Mouse (Mus musculus) erythroid progenitor cell, adult 5-6 weeks (primary cell): ENCODE results near the gene Adcy6. TPM values are rescaled to one million over a fixed set of nuclear protein-coding genes. Genes with fewer than 3 reads are reported as not detected.

ENCODE experiments used
- ATAC-seq: replicated peaks from 2 replicates; pipeline ENCODE4 v1.8.0; 2016; ENCODE audit warnings: moderate number of reproducible peaks, mild to moderate bottlenecking, moderate TSS enrichment, inconsistent platforms; ENCODE audit not compliant: poor library complexity, low FRiP score, severe bottlenecking
- total RNA-seq, 2 experiments: library from RNA; stranded (forward) in 1 of 2; stranded (reverse) in 1 of 2; fragments of 150-400 nt in 1 of 2; fragments of 186-747, 209-891 nt in 1 of 2; gene quantifications; 2 replicates each; pipeline versions ENCODE4 v1.2.3 to v1.2.4; 2015 to 2017; ENCODE audit warnings: low replicate concordance in 2 of 2

Gene Adcy6
- total RNA-seq, 2 experiments from 2014 or later, result 81.3 to 133 TPM

DNA sequence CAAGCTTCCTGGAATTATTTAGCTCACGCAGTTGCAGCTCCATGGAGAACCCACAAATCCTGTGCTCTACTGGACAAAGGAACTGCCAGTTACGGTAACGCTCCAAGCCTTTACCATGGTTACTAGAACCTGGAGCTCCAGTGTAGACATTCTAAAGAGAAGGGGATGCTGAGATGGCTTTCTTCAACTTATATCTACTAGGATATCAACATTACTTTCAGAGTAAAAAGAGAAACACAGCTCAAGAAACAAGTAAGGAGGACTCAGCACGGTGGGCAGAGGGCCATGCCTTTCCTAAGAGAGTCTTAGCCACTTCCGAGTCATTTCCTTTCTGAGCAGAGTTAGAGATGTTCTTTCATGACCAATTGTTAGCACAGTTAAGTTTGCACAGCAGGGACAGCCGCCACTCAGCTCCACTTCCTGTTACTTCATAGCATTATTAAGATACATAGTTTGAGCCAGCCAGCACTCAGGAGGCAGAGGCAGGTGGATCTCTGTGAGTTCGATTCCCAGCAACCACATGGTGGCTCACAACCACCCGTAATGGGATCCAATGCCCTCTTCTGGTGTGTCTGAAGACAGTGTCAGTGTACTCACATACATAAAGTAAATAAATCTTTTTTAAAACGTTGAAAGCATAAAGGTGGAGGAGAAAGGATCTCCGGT is 38.9 kb downstream of the Adcy6 start, which contains the start of the genes Ccnt1 and 4930415O20Rik:
Gene Ccnt1 (minus strand): TSS at position 51 of the 666 bp plus-strand sequence.
Gene 4930415O20Rik (plus strand): TSS at position 132 of the 666 bp plus-strand sequence.
- no peak for ATAC-seq

GRCm38 (mm10) chr15:98569795-98570365 is 40.0 kb downstream of the Adcy6 start:
- no peak for ATAC-seq

- ATAC-seq, result no peak
These were observed 40.7 kb downstream of the Adcy6 start for GRCm38 (mm10) chr15:98569216-98569615.

DNA sequence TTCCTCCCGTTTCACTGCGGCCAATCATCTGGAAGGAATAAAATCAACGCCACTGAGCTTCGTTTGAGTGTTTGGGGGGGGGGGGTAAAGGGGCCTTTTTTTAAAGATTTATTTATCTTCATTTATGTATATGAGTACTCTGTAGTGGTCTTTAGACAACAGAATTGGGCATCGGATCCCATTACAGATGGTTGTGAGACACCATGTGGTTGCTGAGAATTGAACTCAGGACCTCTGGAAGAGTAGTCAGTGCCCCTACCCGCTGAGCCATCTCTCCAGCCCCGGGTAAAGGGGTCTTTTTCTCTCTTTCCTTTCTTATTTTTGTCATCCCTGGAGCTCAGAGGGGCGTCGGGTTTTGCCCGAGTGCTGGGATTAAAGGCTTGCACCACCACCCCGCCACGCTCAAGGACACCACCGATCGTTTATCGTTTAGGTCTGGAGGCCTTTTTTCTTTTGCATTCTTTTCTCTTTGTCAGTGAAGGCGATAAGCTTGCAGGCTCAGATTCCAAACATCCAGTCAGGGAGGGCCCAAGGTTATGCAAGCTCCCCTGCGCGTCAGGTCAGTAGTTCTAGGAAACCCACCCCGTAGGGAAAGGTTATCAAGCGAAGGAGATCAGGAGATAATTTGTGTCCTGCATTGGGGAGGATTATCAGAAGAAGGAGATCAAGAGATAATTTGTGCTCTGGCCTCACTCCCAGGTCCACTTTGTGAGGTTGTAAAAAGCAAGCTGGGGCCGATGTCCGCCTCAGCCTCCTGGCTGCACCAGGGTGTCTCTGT is 41.4 kb downstream of the Adcy6 start:
- ATAC-seq, result no peak

DNA sequence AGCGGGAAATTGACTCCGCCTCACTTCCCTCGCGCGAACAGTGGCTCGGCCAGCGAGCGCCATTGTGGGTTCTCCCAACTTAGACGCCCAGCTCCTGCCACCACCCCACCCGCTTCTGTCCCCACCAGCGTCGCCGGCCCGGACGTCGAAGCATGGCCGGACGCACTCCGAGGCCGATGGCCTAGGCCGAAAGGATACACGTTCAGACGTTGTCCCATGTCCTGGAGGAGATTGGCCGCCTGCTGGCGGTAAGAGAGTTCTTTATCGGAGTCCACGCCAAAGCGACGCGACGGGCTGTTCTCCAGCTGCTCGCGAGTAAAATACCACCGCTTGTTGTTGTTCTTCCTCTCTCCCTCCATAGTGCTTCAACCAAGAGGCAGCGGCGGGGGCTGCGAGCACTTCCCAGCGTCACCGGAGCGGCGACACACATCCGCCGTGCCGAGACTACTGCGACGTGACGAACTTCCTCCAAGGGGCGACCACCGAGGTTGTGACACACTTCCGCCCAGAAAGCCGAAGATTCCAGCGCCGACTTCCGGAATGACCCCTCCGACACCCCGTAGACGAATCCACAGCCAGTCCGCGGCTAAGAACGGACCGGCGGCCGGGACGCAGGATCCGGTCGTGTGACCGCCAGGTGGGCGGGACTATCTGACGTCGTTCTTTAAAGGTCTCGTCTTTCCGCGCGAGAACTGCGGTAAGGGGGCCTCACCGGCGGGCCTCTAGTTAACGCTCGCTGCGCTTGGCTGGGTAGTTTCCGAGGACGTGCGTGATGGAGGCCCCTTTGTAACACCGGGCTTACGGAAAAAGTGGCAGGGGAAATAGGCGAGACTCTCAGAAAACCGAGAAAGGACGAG is 42.4 kb downstream of the Adcy6 start:
- ATAC-seq, result peak; percentile 93

DNA sequence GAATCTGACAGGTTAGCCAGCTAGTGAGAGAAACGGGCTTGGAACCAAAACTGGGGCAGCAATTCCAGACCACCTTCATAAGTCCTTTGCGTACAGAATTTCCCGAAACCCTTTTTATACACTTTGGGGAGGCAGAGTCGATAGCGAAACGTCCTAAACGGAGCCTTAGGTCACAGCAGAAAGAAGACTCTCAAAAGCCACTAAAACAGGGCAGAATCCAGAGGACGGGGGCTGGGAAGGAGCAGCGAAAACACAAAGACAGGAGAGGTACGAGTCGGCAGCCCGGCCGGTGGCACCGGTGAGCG is 43.0 kb downstream of the Adcy6 start:
- no peak for ATAC-seq

- no peak for ATAC-seq
These were observed 52.7 kb downstream of the Adcy6 start for GRCm38 (mm10) chr15:98557186-98557585.

DNA sequence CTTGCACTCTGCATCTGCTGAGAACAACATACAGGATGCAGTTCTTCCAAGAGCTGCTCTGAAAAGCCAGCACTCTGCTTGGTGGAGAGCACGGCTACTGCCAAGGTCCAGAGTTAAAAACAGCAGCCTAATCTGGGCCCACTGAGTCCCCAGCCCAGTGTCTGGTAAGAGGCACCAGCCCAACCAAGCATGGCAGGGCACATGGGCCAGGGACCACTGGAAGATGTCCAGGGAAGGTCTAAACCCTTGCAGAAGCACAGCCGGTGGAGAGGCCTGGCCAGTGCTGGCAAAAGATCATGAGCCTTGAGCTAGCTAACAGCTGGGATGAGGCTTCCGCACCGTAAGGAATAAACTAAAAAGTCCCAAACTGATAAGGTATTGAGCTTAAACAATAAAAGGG is 54.0 kb downstream of the Adcy6 start:
- no peak for ATAC-seq

DNA sequence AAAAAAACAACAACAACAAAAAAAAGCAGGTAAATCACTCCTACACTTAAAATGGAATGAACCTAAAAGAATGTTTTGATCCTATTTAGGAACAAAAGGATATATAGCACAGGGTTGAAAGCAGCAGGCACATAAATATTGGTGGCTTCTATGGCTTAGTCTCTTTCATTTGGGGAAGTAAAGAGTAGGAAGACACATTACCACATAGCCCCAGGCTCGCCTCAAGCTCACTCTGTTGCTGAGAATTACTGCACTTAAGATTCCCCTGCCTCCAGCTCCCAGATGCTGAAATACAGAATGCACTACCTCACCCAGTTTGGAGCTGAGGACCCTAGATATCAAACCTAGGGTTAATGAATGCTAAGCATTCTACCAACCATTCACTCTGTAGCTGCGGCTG is 57.1 kb downstream of the Adcy6 start:
- no peak for ATAC-seq

DNA sequence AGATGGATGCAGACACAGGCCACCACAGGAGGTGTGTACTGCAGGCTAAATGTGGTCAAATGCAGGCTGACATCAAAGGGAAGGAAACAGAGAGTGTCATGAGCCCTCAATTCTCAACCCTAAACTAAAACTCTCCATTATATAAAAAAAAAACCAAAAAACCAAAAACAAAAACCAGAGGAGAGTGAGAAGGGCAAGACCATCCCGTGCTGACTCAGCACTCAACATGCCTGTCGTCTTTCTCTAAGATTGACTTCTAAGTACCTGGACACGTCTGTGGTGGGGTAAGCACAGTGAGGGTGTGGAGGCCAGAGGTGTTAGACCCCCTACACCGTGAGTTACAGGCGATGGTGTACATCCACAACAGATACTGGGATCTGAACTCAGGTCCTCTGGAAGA is 63.0 kb downstream of the Adcy6 start:
- ATAC-seq, result no peak

- ATAC-seq, result no peak
These were observed 64.7 kb downstream of the Adcy6 start for GRCm38 (mm10) chr15:98545151-98545550.

DNA sequence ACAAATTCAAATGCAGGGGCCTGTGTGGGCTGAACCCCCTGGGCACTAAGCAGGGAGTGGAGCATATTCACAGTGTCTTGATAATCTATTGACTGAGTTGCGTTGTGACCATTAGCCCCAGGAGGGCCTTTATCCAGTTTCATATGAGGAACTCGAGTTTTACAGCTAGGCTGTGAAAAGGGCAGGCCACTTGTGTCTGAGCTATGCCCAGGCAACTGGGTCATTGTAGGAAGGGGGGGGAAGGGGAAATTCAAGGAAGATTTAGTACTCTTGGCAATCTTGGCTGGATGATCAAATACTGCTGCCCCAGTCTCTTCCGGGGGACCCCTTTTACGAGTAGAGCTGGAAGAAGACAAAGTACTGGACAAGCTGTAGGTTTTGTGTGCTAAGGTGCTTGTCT is 66.5 kb downstream of the Adcy6 start:
- ATAC-seq, result no peak

- no peak for ATAC-seq
These were observed 68.8 kb downstream of the Adcy6 start for GRCm38 (mm10) chr15:98541064-98541463.

Other genes with a start within 250 kb of the Adcy6 start
- not detected in 2 replicates for gene Olfr283, start 229.1 kb downstream of the Adcy6 start, total RNA-seq (2015; ENCODE audit: low replicate concordance)
- gene Olfr283, start 229.1 kb downstream of the Adcy6 start, total RNA-seq (2017; ENCODE audit: low replicate concordance), result not detected in 2 replicates
- gene Olfr282, start 178.9 kb downstream of the Adcy6 start, total RNA-seq (2015; ENCODE audit: low replicate concordance), result not detected in 2 replicates
- gene Olfr282, start 178.9 kb downstream of the Adcy6 start, total RNA-seq (2017; ENCODE audit: low replicate concordance), result not detected in 2 replicates
- not detected in 2 replicates for gene Olfr281, start 157.5 kb downstream of the Adcy6 start, total RNA-seq (2015; ENCODE audit: low replicate concordance)
- gene Olfr281, start 157.5 kb downstream of the Adcy6 start, total RNA-seq (2017; ENCODE audit: low replicate concordance), result not detected in 2 replicates
- gene OR5BS1P, start 140.2 kb downstream of the Adcy6 start, total RNA-seq (2015; ENCODE audit: low replicate concordance), result not detected in 2 replicates
- gene OR5BS1P, start 140.2 kb downstream of the Adcy6 start, total RNA-seq (2017; ENCODE audit: low replicate concordance), result not detected in 2 replicates
- gene Lalba, start 127.4 kb downstream of the Adcy6 start, total RNA-seq (2015; ENCODE audit: low replicate concordance), result not detected in 2 replicates
- gene Lalba, start 127.4 kb downstream of the Adcy6 start, total RNA-seq (2017; ENCODE audit: low replicate concordance), result not detected in 2 replicates
- gene Olfr279, start 117.7 kb downstream of the Adcy6 start, total RNA-seq (2015; ENCODE audit: low replicate concordance), result not detected in 2 replicates
- not detected in 2 replicates for gene Olfr279, start 117.7 kb downstream of the Adcy6 start, total RNA-seq (2017; ENCODE audit: low replicate concordance)
- 15.5 and 19.7 TPM in 2 replicates for gene Kansl2, start 75.8 kb downstream of the Adcy6 start, total RNA-seq (2015; ENCODE audit: low replicate concordance)
- 11.5 and 18.0 TPM in 2 replicates for gene Kansl2, start 75.8 kb downstream of the Adcy6 start, total RNA-seq (2017; ENCODE audit: low replicate concordance)
- 80.0 and 121 TPM in 2 replicates for gene Ccnt1, start 39.2 kb downstream of the Adcy6 start, total RNA-seq (2015; ENCODE audit: low replicate concordance)
- 72.0 and 75.4 TPM in 2 replicates for gene Ccnt1, start 39.2 kb downstream of the Adcy6 start, total RNA-seq (2017; ENCODE audit: low replicate concordance)
- not detected in 2 replicates for gene 4930415O20Rik, start 39.1 kb downstream of the Adcy6 start, total RNA-seq (2015; ENCODE audit: low replicate concordance)
- gene 4930415O20Rik, start 39.1 kb downstream of the Adcy6 start, total RNA-seq (2017; ENCODE audit: low replicate concordance), result not detected in 2 replicates
- gene Cacnb3, start 20.8 kb upstream of the Adcy6 start, total RNA-seq (2015; ENCODE audit: low replicate concordance), result not detected in 2 replicates
- gene Cacnb3, start 20.8 kb upstream of the Adcy6 start, total RNA-seq (2017; ENCODE audit: low replicate concordance), result 0.77 TPM in 1 of 2 replicates, not detected in the other
- 24.5 and 26.0 TPM in 2 replicates for gene Ddx23, start 52.8 kb upstream of the Adcy6 start, total RNA-seq (2015; ENCODE audit: low replicate concordance)
- gene Ddx23, start 52.8 kb upstream of the Adcy6 start, total RNA-seq (2017; ENCODE audit: low replicate concordance), result 49.9 and 91.9 TPM in 2 replicates
- gene Rnd1, start 67.4 kb upstream of the Adcy6 start, total RNA-seq (2015; ENCODE audit: low replicate concordance), result 0.36 TPM in 1 of 2 replicates, not detected in the other
- gene Rnd1, start 67.4 kb upstream of the Adcy6 start, total RNA-seq (2017; ENCODE audit: low replicate concordance), result not detected in 2 replicates
- gene Ccdc65, start 98.1 kb upstream of the Adcy6 start, total RNA-seq (2015; ENCODE audit: low replicate concordance), result not detected in 2 replicates
- gene Ccdc65, start 98.1 kb upstream of the Adcy6 start, total RNA-seq (2017; ENCODE audit: low replicate concordance), result not detected in 2 replicates
- gene Fkbp11, start 118.1 kb upstream of the Adcy6 start, total RNA-seq (2015; ENCODE audit: low replicate concordance), result 2.5 TPM in 1 of 2 replicates, not detected in the other
- gene Fkbp11, start 118.1 kb upstream of the Adcy6 start, total RNA-seq (2017; ENCODE audit: low replicate concordance), result 1.4 TPM in 1 of 2 replicates, not detected in the other
- 5.4 and 7.6 TPM in 2 replicates for gene Arf3, start 153.1 kb upstream of the Adcy6 start, total RNA-seq (2015; ENCODE audit: low replicate concordance)
- gene Arf3, start 153.1 kb upstream of the Adcy6 start, total RNA-seq (2017; ENCODE audit: low replicate concordance), result 4.6 and 4.8 TPM in 2 replicates
- 0.36 TPM in 1 of 2 replicates, not detected in the other for gene Wnt10b, start 168.1 kb upstream of the Adcy6 start, total RNA-seq (2015; ENCODE audit: low replicate concordance)
- not detected in 2 replicates for gene Wnt10b, start 168.1 kb upstream of the Adcy6 start, total RNA-seq (2017; ENCODE audit: low replicate concordance)
- not detected in 2 replicates for gene Wnt1, start 179.8 kb upstream of the Adcy6 start, total RNA-seq (2015; ENCODE audit: low replicate concordance)
- gene Wnt1, start 179.8 kb upstream of the Adcy6 start, total RNA-seq (2017; ENCODE audit: low replicate concordance), result not detected in 2 replicates
- not detected in 2 replicates for gene Ddn, start 199.4 kb upstream of the Adcy6 start, total RNA-seq (2015; ENCODE audit: low replicate concordance)
- not detected in 2 replicates for gene Ddn, start 199.4 kb upstream of the Adcy6 start, total RNA-seq (2017; ENCODE audit: low replicate concordance)
- gene Prkag1, start 221.4 kb upstream of the Adcy6 start, total RNA-seq (2015; ENCODE audit: low replicate concordance), result 58.0 and 61.2 TPM in 2 replicates
- gene Prkag1, start 221.4 kb upstream of the Adcy6 start, total RNA-seq (2017; ENCODE audit: low replicate concordance), result 73.0 and 87.4 TPM in 2 replicates